Mouse (Mus musculus) cortical plate, adult 2 months (tissue): Measurements from ENCODE around the gene Zfp708.

ENCODE experiments used
- CTCF ChIP-seq: fragments of 200-500 bp; IDR thresholded peaks from 2 replicates; pipeline ENCODE4 v1.5.1; 2011; ENCODE audit warnings: mild to moderate bottlenecking, control low read depth, low read length; ENCODE audit not compliant: insufficient read depth; ENCODE audit errors: extremely low read depth
- POLR2A ChIP-seq: fragments of 200-500 bp; IDR thresholded peaks from 2 replicates; pipeline ENCODE4 v1.6.1; 2011; ENCODE audit warnings: mild to moderate bottlenecking, low read length, control low read depth; ENCODE audit not compliant: insufficient read depth; ENCODE audit errors: extremely low read depth

DNA sequence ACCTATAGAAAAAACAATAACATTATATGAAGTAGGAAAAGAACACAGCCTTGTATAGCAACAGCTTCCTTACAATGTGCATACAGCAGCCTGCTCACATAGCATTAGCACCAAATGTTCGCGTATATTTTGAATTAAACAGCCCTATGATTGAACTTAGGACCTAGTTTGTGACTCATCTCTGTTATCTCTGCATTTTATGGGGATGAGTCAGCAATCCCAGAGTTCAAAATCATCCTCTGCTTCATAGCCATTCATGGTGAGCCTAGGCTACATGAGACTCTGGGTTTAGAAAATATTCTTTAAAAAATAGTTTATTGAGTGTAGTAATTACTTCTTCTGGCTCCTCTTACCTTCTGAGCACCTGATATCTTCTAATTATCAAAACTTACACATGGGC, 15.5 kb upstream of the Zfp708 start:
- TF ChIP-seq CTCF (no peak), POLR2A (no peak)
